Mouse (Mus musculus): ENCODE measurements around the gene Sstr3. TPM values are rescaled to one million over a fixed set of nuclear protein-coding genes. Genes with fewer than 3 reads are reported as not detected.

Gene Sstr3
- not detected for polyA plus RNA-seq (2014; fragmentation: Illumina TruSeq; extraction: RNeasy Lipid Tissue Mini Kit (QIAGEN cat#74804); ENCODE audit: low read depth, low replicate concordance)

DNA sequence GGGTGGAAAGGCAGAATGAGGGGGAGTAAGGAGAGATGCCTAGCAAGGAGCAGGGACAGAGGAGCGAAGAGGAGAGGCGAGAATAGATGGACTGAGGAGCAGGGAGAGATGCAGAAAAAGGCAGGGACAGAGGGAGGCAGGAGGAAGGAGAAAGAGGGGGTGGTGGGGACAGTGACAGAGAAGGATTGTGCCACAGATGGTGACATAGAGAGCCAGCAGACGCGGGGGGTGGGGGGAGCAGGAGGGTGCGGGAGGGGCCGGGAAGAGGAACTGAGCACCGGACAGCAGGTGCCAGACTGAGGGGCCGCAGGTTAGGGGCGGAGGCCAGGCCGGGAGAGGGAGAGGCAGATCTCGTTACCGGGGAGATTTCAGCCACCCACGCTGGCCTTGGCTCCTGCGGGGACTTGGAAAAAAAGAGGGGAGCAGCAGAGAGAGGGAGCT, at the start of gene Sstr3:
Sstr3 (minus strand) TSS at position 125 of the 441 bp plus-strand sequence.

DNA sequence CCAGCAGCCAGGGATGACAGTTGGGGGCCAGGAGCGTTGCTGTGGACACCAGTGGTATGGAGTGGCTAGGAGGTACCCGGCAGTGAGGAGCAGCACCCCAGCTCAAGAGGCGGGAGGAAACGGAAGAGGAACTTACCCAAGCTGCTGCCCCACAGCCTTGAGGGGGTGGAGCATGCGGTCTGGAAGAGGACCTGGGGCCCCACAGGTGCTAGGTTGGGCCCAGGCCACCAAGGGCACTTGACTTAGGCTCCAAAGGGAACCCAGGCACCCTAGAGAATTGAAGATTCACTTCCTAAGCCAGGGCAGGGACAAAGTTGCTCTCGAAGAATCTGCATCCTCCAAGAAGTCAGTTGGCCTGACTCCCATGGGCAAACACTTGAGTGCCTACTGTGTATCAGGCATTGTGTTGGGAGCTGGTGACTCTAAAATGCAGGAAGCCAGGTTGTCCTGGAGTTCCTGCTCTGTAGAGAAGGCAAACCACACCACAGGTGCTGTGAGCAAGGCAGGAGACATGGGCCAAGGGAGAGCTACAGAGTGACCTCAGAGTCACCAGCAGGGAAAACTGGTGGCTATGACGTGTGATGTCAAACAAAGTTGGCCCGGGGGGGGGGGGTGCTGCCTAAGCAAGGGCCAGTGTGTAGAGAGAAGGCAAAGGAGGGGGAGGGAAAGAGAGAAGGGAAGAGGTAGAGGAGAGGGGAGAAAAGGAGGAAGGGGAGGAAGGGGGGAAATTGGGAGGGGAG, 28.3 kb upstream of the Sstr3 start, which contains the start of gene Rac2:
Rac2 (minus strand) TSS at position 126 of the 740 bp plus-strand sequence.

DNA sequence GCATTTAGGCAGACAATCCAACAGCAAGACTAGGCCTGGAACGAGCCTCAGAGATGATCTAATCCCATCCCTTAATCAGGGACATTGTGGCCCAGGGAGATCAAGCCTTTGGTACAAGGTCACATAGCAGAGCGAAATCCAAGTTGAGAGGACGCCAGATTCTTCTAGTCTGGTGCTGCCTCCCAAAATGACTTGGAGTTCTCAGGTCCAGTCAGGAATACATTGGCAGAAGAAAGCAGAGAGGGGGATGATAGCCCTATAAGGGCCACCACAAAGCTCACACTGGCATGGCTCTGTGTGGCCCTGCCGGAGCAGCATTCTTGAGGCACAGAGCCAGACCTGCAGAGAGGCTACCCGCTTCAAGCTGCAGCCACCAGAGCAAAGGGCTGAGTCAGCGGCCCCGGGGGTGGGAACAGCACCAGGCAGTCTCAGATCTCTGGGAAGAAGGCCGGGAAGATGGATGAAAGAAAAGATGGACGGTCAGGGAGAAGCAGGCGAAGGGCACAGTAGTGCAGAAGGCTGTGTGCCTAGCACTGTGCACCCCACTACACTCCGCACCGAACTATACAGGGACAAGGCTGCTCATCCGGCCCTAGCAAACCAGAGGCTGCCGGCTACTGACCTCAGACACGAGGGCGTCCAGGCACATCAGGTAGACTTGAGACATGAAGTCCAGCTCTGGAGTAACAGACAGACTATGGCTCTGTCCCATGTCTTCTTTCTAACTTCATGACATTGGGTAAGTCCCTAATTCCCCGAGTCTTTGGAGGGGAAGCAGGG, 13.6 kb downstream of the Sstr3 start, which contains the start of gene C1qtnf6:
C1qtnf6 (minus strand) TSS at position 746 of the 780 bp plus-strand sequence.

DNA sequence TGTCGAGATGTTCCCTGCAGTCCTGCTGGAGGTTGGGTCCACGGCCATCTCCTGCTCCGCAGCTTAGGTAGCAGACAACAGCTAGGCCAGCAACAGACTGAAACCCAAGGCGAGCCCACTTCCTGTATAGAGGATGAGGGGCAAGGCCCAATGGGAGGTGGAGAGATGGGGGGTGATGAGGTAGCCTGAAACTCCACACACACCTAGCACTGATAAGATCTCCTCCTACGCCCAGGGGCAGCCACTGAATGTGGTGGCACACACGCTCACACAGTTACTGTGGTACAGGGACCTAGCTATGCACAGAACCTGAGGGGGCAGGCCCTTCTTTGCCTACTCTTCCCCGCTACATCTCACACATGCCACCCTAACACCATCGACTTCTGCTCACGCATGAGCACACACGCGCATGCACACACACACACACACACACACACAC, 49.5 kb downstream of the Sstr3 start, which contains the start of gene Il2rb:
Il2rb (minus strand) TSS at position 304 of the 439 bp plus-strand sequence.

Other genes starting within 250 kb of the Sstr3 start
- gene Csf2rb2, start 239.0 kb downstream of the Sstr3 start, polyA plus RNA-seq (2014; fragmentation: Illumina TruSeq; extraction: RNeasy Lipid Tissue Mini Kit (QIAGEN cat#74804); ENCODE audit: low read depth, low replicate concordance): 5.3 TPM
- 14.8 TPM for gene Csf2rb, start 218.9 kb downstream of the Sstr3 start, polyA plus RNA-seq (2014; fragmentation: Illumina TruSeq; extraction: RNeasy Lipid Tissue Mini Kit (QIAGEN cat#74804); ENCODE audit: low read depth, low replicate concordance)
- 9.8 TPM for gene Tex33, start 148.8 kb downstream of the Sstr3 start, polyA plus RNA-seq (2014; fragmentation: Illumina TruSeq; extraction: RNeasy Lipid Tissue Mini Kit (QIAGEN cat#74804); ENCODE audit: low read depth, low replicate concordance)
- 51.7 TPM for gene Tst, start 138.8 kb downstream of the Sstr3 start, polyA plus RNA-seq (2014; fragmentation: Illumina TruSeq; extraction: RNeasy Lipid Tissue Mini Kit (QIAGEN cat#74804); ENCODE audit: low read depth, low replicate concordance)
- 50.4 TPM for gene Mpst, start 138.3 kb downstream of the Sstr3 start, polyA plus RNA-seq (2014; fragmentation: Illumina TruSeq; extraction: RNeasy Lipid Tissue Mini Kit (QIAGEN cat#74804); ENCODE audit: low read depth, low replicate concordance)
- 127 TPM for gene Kctd17, start 116.1 kb downstream of the Sstr3 start, polyA plus RNA-seq (2014; fragmentation: Illumina TruSeq; extraction: RNeasy Lipid Tissue Mini Kit (QIAGEN cat#74804); ENCODE audit: low read depth, low replicate concordance)
- 0.45 TPM for gene Tmprss6, start 76.1 kb downstream of the Sstr3 start, polyA plus RNA-seq (2014; fragmentation: Illumina TruSeq; extraction: RNeasy Lipid Tissue Mini Kit (QIAGEN cat#74804); ENCODE audit: low read depth, low replicate concordance)
- 2.5 TPM for gene Il2rb, start 49.4 kb downstream of the Sstr3 start, polyA plus RNA-seq (2014; fragmentation: Illumina TruSeq; extraction: RNeasy Lipid Tissue Mini Kit (QIAGEN cat#74804); ENCODE audit: low read depth, low replicate concordance)
- 14.7 TPM for gene C1qtnf6, start 13.3 kb downstream of the Sstr3 start, polyA plus RNA-seq (2014; fragmentation: Illumina TruSeq; extraction: RNeasy Lipid Tissue Mini Kit (QIAGEN cat#74804); ENCODE audit: low read depth, low replicate concordance)
- 9.9 TPM for gene Rac2, start 28.1 kb upstream of the Sstr3 start, polyA plus RNA-seq (2014; fragmentation: Illumina TruSeq; extraction: RNeasy Lipid Tissue Mini Kit (QIAGEN cat#74804); ENCODE audit: low read depth, low replicate concordance)
- 28.4 TPM for gene Cyth4, start 52.4 kb upstream of the Sstr3 start, polyA plus RNA-seq (2014; fragmentation: Illumina TruSeq; extraction: RNeasy Lipid Tissue Mini Kit (QIAGEN cat#74804); ENCODE audit: low read depth, low replicate concordance)
- 0.46 TPM for gene Elfn2, start 174.1 kb upstream of the Sstr3 start, polyA plus RNA-seq (2014; fragmentation: Illumina TruSeq; extraction: RNeasy Lipid Tissue Mini Kit (QIAGEN cat#74804); ENCODE audit: low read depth, low replicate concordance)
- 38.6 TPM for gene Mfng, start 228.8 kb upstream of the Sstr3 start, polyA plus RNA-seq (2014; fragmentation: Illumina TruSeq; extraction: RNeasy Lipid Tissue Mini Kit (QIAGEN cat#74804); ENCODE audit: low read depth, low replicate concordance)